Mouse (Mus musculus): Measurements from ENCODE around the gene Trio.

DNA sequence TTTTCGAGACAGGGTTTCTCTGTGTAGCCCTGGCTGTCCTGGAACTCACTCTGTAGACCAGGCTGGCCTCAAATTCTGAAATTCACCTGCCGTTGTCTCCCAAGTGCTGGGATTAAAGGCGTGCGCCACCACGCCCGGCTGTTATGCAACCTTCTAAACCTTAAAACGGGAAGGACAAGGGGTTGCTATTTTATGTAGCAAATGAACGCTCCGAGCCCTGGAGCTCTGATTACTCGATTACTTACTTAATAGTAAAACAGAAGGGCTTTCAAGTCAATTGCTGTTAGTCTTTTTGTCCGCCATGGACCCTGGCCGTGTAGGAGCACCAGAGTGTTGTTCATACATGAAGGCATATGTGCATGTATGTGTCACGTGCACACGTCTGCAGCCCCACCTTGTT lies 94.2 kb downstream of the Trio start:
- no peak for TF ChIP-seq CTCF (IDR thresholded peaks at IDR 0.05; ENCODE audit: extremely low read depth, insufficient read length, insufficient replicate concordance, low read depth, low read length)
- TF ChIP-seq POLR2A (IDR thresholded peaks at IDR 0.05; ENCODE audit: low read depth, low read length): no peak
